Mouse (Mus musculus) ES-E14 (cell line): ENCODE data around the gene Eppin. TPM values are rescaled to one million over a fixed set of nuclear protein-coding genes. Genes with fewer than 3 reads are reported as not detected.

Experiments used
- DNase-seq: peaks from one replicate; pipeline ENCODE4 v3.0.0-alpha.2; 2013; ENCODE audit warnings: low read depth, low spot score
- H3K27ac ChIP-seq: 2 replicates; pipeline ENCODE4 v1.5.1; 2012; ENCODE audit warnings: low read depth, mild to moderate bottlenecking, low read length, moderate library complexity, mixed read lengths; ENCODE audit not compliant: poor library complexity, insufficient read depth, severe bottlenecking
- H3K36me3 ChIP-seq: 2 replicates; pipeline ENCODE4 v1.6.1; 2012; ENCODE audit warnings: mild to moderate bottlenecking, low read length, moderate library complexity, mixed read lengths; ENCODE audit not compliant: control insufficient read depth, poor library complexity, insufficient read depth, severe bottlenecking
- H3K4me1 ChIP-seq, 2 experiments: fragments of 150-350 bp in 1 of 2; sonication (generic) in 1 of 2; 2 replicates each; pipeline ENCODE4 v1.6.1; 2012; ENCODE audit warnings: low read length in 2 of 2, mild to moderate bottlenecking in 1 of 2, mixed read lengths in 1 of 2; ENCODE audit not compliant: control insufficient read depth in 2 of 2, insufficient read depth in 2 of 2, poor library complexity in 1 of 2
- H3K4me3 ChIP-seq, 2 experiments: fragments of 150-350 bp in 1 of 2; sonication (generic) in 1 of 2; 2 replicates each; pipeline ENCODE4 v1.5.1; 2012; ENCODE audit warnings: low read length in 2 of 2, low read depth in 1 of 2, mild to moderate bottlenecking in 1 of 2, mixed read lengths in 1 of 2; ENCODE audit not compliant: insufficient read depth in 1 of 2, poor library complexity in 1 of 2, severe bottlenecking in 1 of 2
- H3K9ac ChIP-seq: 2 replicates; pipeline ENCODE4 v1.6.1; 2012; ENCODE audit warnings: low read depth, mild to moderate bottlenecking, low read length, mixed read lengths; ENCODE audit not compliant: poor library complexity, insufficient read depth, severe bottlenecking
- H3K9me3 ChIP-seq: fragments of 150-350 bp; sonication (generic); 2 replicates; pipeline ENCODE4 v1.6.1; 2012; ENCODE audit warnings: low read depth, mild to moderate bottlenecking, low read length; ENCODE audit not compliant: control insufficient read depth, insufficient read depth
- CHD2 ChIP-seq: IDR thresholded peaks from 2 replicates; pipeline ENCODE4 v1.6.1; 2014; ENCODE audit warnings: mild to moderate bottlenecking, low read depth, low read length, inconsistent platforms
- HCFC1 ChIP-seq: IDR thresholded peaks from 2 replicates; pipeline ENCODE4 v1.6.1; 2012; ENCODE audit warnings: low read length, inconsistent platforms, borderline replicate concordance; ENCODE audit not compliant: insufficient read depth
- MAFK ChIP-seq: IDR thresholded peaks from 2 replicates; pipeline ENCODE4 v1.6.1; 2014; ENCODE audit warnings: mild to moderate bottlenecking, low read depth, low read length, inconsistent platforms; ENCODE audit not compliant: insufficient read depth
- ZC3H11A ChIP-seq: IDR thresholded peaks from 2 replicates; pipeline ENCODE4 v1.6.1; 2012; ENCODE audit warnings: low read depth, mild to moderate bottlenecking, inconsistent platforms, low read length, borderline replicate concordance
- ZNF384 ChIP-seq: IDR thresholded peaks from 2 replicates; pipeline ENCODE4 v1.6.1; 2012; ENCODE audit warnings: low read depth, low read length, inconsistent platforms
- in situ Hi-C, 2 experiments: fragments of 600-800 bp; cut with MboI; formaldehyde crosslinking; loops; one replicate each; pipeline ENCODE4 v1.15.1; 2025; ENCODE audit warnings: low sequenced_read_pairs in 2 of 2, inconsistent platforms in 1 of 2; ENCODE audit not compliant: unreplicated experiment in 2 of 2
- total RNA-seq: library from RNA; depleted of rRNA; stranded (reverse); fragments of 300-350 nt; gene quantifications from 2 replicates; pipeline ENCODE4 v1.2.3, GENCODE M21; 2012

The Eppin gene
- total RNA-seq, 1 experiment: not detected

- in situ Hi-C loops: no loop called here
- no peaks in the 10 kb centered on the region for H3K36me3 ChIP-seq
- no peak for TF ChIP-seq ZNF384
- no peak for TF ChIP-seq HCFC1
- TF ChIP-seq ZC3H11A: no peak
Observed at GRCm38 (mm10) chr2:164544454-164545097, 48.8 kb downstream of the Eppin start.

DNA sequence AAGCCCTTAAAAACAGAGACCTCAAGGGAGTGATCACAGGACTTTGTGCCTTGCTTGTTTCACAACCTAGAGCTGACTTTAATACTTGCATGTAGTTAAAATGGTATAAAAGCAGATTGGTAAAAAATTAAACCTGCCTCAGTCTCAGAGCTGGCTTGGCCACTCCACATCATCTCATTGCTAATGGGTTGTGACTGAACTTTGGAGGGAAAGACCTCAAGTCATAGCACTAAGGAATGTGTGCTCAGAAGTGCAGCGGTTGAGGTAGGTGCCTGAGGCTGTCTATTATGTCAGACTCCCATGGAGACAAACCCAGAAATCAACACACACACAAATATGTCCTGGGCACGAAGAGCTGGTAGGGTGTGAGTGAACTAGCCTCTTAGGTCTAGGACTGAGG lies 49.6 kb downstream of the Eppin start:
- H3K4me1 ChIP-seq: peaks cover 0 to 2% of the 10 kb centered on the region in 2 experiments; a peak in 2 of 4 replicates
- in situ Hi-C loops: no loop called here
- DNase-seq: no peak
- no peak overlapping the region for H3K27ac ChIP-seq
- H3K36me3 ChIP-seq: no peaks in the 10 kb centered on the region
- no peak overlapping the region for H3K9ac ChIP-seq
- TF ChIP-seq MAFK (no peak), CHD2 (no peak), HCFC1 (no peak), ZC3H11A (no peak), ZNF384 (no peak)
- H3K9me3 ChIP-seq: no peaks in the 10 kb centered on the region
- H3K4me3 ChIP-seq: no peak overlapping the region

More at GRCm38 (mm10) chr2:164544454-164545097, 48.8 kb downstream of the Eppin start:
- DNase-seq: no peak
- Histone ChIP-seq H3K9me3 (no peaks in the 10 kb centered on the region), H3K9ac (no peak overlapping the region), H3K4me1 (peaks cover 0 to 5% of the 10 kb centered on the region in 2 experiments; a peak in 2 of 4 replicates), H3K27ac (no peak overlapping the region), H3K4me3 (no peak overlapping the region)

GRCm38 (mm10) chr2:164542598-164542997 lies 50.8 kb downstream of the Eppin start:
- no peaks in the 10 kb centered on the region for H3K36me3 ChIP-seq
- no peak overlapping the region for H3K4me3 ChIP-seq
- H3K9me3 ChIP-seq: no peaks in the 10 kb centered on the region
- H3K9ac ChIP-seq: no peak overlapping the region
- no peak for DNase-seq
- peaks cover 0 to 2% of the 10 kb centered on the region in 2 experiments; a peak in 2 of 4 replicates for H3K4me1 ChIP-seq
- TF ChIP-seq ZNF384 (no peak), ZC3H11A (no peak), CHD2 (no peak), HCFC1 (no peak), MAFK (no peak)
- H3K27ac ChIP-seq: no peak overlapping the region
- in situ Hi-C loops: no loop called here

- Histone ChIP-seq H3K4me1 (peaks cover 0 to 2% of the 10 kb centered on the region in 2 experiments; a peak in 2 of 4 replicates), H3K4me3 (no peak overlapping the region), H3K9ac (no peak overlapping the region), H3K27ac (no peak overlapping the region), H3K9me3 (no peaks in the 10 kb centered on the region), H3K36me3 (no peaks in the 10 kb centered on the region)
- DNase-seq: no peak
- TF ChIP-seq ZNF384 (no peak), ZC3H11A (no peak), MAFK (no peak), CHD2 (no peak), HCFC1 (no peak)
- in situ Hi-C loops: no loop called here
Observed at GRCm38 (mm10) chr2:164542132-164542531, 51.3 kb downstream of the Eppin start.
